Mouse (Mus musculus) kidney, embryonic 16.5 days (tissue): ENCODE measurements around the gene Abca5. TPM values are rescaled to one million over a fixed set of nuclear protein-coding genes. Genes with fewer than 3 reads are reported as not detected.

Source experiments
- ATAC-seq: fragments of 200-750 bp; cut with Nextera tagmentation; 2 replicates; pipeline ENCODE4 v1.8.0; 2017; ENCODE audit warnings: moderate TSS enrichment; ENCODE audit not compliant: low FRiP score, low TSS enrichment
- H3K27ac ChIP-seq: fragments of 300-500 bp; sonication (generic); 2 replicates; pipeline ENCODE4 v1.5.1; 2014; ENCODE audit warnings: low read length
- H3K27me3 ChIP-seq: fragments of 300-500 bp; sonication (generic); 2 replicates; pipeline ENCODE4 v1.6.1; 2014; ENCODE audit warnings: low read length, control low read depth, mixed read lengths; ENCODE audit not compliant: insufficient read depth
- H3K36me3 ChIP-seq: fragments of 300-500 bp; sonication (generic); 2 replicates; pipeline ENCODE4 v1.6.1; 2014; ENCODE audit warnings: low read length, control low read depth, mixed read lengths; ENCODE audit not compliant: insufficient read depth
- H3K4me1 ChIP-seq: fragments of 300-500 bp; sonication (generic); 2 replicates; pipeline ENCODE4 v1.6.1; 2014; ENCODE audit warnings: low read length, control low read depth, mixed read lengths; ENCODE audit not compliant: insufficient read depth
- H3K4me2 ChIP-seq: fragments of 300-500 bp; sonication (generic); replicated peaks from 2 replicates; pipeline ENCODE4 v1.6.1; 2014; ENCODE audit warnings: low read depth, low read length
- H3K4me3 ChIP-seq: fragments of 300-500 bp; sonication (generic); 2 replicates; pipeline ENCODE4 v1.5.1; 2014; ENCODE audit warnings: mild to moderate bottlenecking, low read length
- H3K9ac ChIP-seq: fragments of 300-500 bp; sonication (generic); replicated peaks from 2 replicates; pipeline ENCODE4 v1.6.1; 2014; ENCODE audit warnings: low read length
- H3K9me3 ChIP-seq: fragments of 300-500 bp; sonication (generic); 2 replicates; pipeline ENCODE4 v1.6.1; 2016; ENCODE audit warnings: low read length, control low read depth
- WGBS: fragments of 180-500 bp; shearing (Covaris S2); extraction: QIAGEN DNeasy Blood & Tissue Kit; methylation state at CpG from one replicate; pipeline ENCODE4 v1.1.7; 2014; 5-methylcytosine and 5-hydroxymethylcytosine counted together
- polyA plus RNA-seq: library from polyadenylated mRNA; unstranded; fragments of >200 nt; fragmentation: Nextera tagmentation; extraction: Ambion mirVana; gene quantifications from 2 replicates; pipeline ENCODE4 v1.2.1, GENCODE M21; 2015

The Abca5 gene
- polyA plus RNA-seq, 1 experiment from 2014 or later: 3.3 TPM

DNA sequence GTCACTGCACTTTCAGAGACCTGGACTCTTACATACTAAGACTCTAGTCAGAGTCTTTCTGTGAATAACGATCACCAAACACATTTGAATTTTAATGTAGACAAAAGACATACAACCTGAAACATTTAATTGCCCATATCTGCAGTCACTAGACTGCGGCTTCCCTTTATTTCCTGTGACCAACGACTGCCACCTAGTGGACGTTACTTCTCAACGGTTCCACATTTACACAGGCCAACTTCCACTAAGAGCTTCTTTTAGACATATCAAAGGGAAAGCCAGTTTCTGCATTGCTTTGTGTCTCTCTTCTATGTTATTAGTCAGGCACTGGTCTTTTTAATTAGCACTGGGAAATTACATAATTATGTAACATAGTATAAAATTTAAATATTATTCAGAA is 65.8 kb downstream of the Abca5 start:
- no peak overlapping the region for H3K27ac ChIP-seq
- H3K4me2 ChIP-seq: no peak overlapping the region
- 6% methylated on average over 5 of the region's 5 CpGs for WGBS
- H3K4me1 ChIP-seq: no peaks in the 10 kb centered on the region
- no peaks in the 10 kb centered on the region for H3K36me3 ChIP-seq
- ATAC-seq: peak; percentile 70; the same call in 1 of the 2 replicates
- H3K4me3 ChIP-seq: no peak overlapping the region
- H3K9me3 ChIP-seq: no peaks in the 10 kb centered on the region
- no peaks in the 10 kb centered on the region for H3K27me3 ChIP-seq
- H3K9ac ChIP-seq: no peak overlapping the region

DNA sequence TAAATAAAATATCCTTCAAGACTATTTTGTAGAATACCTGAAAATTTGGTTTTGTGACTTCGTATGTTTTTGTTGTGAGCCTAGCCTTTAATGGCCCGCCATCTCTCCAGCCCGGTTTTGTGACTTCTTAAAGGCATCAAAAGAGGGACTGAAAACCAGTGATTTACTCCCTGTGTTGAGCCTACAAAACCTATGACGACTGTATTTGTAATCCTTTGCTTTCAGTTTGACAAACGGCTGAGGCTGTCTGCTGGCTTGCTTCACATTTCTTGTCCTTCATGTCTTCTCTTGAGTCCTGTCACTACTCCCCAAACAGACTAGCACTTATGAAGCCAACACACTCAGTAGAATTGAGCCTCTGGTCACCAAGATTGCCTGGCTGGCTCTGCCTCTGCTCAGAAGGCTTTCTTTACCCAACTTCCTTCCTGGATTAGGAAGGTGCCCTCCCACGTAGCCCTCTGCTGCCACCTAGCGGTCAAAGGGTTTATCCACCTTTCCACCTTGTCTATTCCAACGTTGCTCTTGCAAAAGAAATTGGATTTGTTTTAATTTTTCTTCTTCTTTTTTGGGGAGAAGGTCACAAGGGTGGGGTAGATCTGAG is 69.2 kb downstream of the Abca5 start:
- Histone ChIP-seq H3K9ac (peak overlapping the region; percentile 37; the same call in 1 of the 2 replicates), H3K4me2 (peak overlapping the region; percentile 20; the same call in 1 of the 2 replicates), H3K36me3 (no peaks in the 10 kb centered on the region), H3K4me3 (no peak overlapping the region), H3K27me3 (no peaks in the 10 kb centered on the region), H3K4me1 (no peaks in the 10 kb centered on the region), H3K9me3 (no peaks in the 10 kb centered on the region), H3K27ac (no peak overlapping the region)
- 37% methylated on average over 8 of the region's 8 CpGs for WGBS
- ATAC-seq: peak; percentile 70

DNA sequence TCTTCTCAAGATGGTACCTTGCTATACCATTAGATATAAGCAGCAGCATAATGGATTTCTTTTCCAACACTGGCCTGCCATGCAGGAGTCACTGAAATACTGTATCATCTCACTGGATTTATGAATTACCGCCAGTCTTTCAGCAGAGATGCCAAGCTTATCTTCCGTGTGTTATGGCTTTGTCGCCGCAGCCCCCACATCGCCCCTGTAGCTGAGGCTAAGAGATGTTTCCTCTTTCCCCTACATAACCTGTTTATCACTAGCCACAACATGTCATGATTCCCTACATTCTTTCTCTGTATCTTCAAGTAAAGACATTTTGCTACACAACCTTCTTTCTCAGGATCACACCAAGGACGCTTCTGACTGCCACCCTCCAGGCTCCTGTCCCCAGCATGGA is 70.3 kb downstream of the Abca5 start:
- H3K9ac ChIP-seq: no peak overlapping the region
- no peak for ATAC-seq
- no peak overlapping the region for H3K4me3 ChIP-seq
- H3K27ac ChIP-seq: no peak overlapping the region
- H3K36me3 ChIP-seq: no peaks in the 10 kb centered on the region
- no peaks in the 10 kb centered on the region for H3K4me1 ChIP-seq
- H3K27me3 ChIP-seq: no peaks in the 10 kb centered on the region
- H3K9me3 ChIP-seq: no peaks in the 10 kb centered on the region
- 89% methylated on average over 6 of the region's 6 CpGs for WGBS
- H3K4me2 ChIP-seq: no peak overlapping the region

DNA sequence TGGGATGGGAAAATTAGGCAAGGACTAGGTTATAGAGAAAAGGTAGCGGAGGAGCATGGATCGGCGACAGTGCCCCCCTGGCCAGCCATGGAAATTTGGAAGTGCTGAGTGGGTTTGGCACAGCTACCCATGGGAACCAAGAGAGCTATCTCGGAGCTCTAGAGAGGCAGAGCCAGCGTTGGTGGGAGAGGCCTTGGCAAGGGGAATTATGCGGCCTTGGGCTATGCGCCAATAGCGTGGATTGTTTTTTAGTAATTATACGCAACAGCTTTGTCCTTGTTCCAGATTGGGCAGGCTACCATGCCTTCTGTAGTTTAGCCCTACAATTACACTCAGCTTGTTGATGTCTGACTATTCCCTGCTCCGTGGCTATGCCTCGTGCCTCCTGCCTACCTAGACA is 70.8 kb downstream of the Abca5 start:
- Histone ChIP-seq H3K9me3 (no peaks in the 10 kb centered on the region), H3K4me1 (no peaks in the 10 kb centered on the region), H3K27ac (no peak overlapping the region), H3K27me3 (no peaks in the 10 kb centered on the region), H3K4me3 (no peak overlapping the region), H3K4me2 (no peak overlapping the region), H3K36me3 (no peaks in the 10 kb centered on the region), H3K9ac (no peak overlapping the region)
- no peak for ATAC-seq
- 89% methylated on average over 11 of the region's 11 CpGs for WGBS

DNA sequence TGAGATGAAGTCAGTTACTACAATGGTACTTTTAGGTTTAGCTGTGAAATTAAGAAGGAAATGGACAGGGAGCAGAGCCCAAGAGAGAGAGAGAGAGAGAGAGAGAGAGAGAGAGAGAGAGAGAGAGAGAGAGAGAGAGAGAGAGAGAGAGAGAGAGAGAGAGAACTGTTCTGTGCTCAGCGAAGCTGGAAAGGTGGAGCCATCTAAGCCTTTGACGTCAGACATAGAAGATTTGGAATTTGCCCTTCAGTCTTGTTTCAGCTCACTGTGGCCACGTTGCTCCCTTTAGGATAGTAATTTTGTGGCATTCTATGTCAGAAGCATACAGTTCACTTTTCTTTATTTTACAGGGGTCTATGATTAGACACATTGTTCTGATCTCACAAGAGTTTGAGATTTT is 75.6 kb downstream of the Abca5 start:
- H3K9me3 ChIP-seq: peaks cover 5% of the 10 kb centered on the region
- no peaks in the 10 kb centered on the region for H3K27me3 ChIP-seq
- H3K36me3 ChIP-seq: no peaks in the 10 kb centered on the region
- H3K4me1 ChIP-seq: no peaks in the 10 kb centered on the region
- 82% methylated on average over 3 of the region's 3 CpGs for WGBS
- ATAC-seq: no peak
- H3K4me3 ChIP-seq: no peak overlapping the region
- H3K4me2 ChIP-seq: no peak overlapping the region
- H3K9ac ChIP-seq: no peak overlapping the region
- H3K27ac ChIP-seq: no peak overlapping the region

DNA sequence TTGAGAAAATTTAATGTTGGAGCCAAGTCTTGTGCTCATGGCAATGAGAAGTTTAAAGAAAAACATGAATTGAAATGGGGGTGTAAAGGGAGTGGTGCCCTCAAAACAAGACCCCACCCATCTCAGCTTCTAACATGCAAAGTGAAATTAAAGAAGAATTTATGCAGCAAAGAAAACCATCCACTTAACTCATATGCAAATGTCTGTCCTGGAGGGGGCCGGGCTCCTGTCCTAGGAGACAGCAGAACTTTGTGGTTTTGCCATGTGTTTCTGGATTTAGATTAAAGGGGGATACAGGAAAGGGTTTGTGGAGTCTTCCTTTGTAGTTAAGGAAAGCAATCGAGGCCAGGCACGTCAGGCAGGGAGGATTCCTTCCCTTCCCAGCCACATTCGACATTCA is 79.6 kb downstream of the Abca5 start:
- Histone ChIP-seq H3K4me1 (no peaks in the 10 kb centered on the region), H3K4me3 (no peak overlapping the region), H3K27ac (no peak overlapping the region), H3K9me3 (peaks cover 5% of the 10 kb centered on the region), H3K27me3 (no peaks in the 10 kb centered on the region), H3K9ac (no peak overlapping the region), H3K36me3 (no peaks in the 10 kb centered on the region), H3K4me2 (no peak overlapping the region)
- 74% methylated on average over 4 of the region's 4 CpGs for WGBS
- no peak for ATAC-seq

DNA sequence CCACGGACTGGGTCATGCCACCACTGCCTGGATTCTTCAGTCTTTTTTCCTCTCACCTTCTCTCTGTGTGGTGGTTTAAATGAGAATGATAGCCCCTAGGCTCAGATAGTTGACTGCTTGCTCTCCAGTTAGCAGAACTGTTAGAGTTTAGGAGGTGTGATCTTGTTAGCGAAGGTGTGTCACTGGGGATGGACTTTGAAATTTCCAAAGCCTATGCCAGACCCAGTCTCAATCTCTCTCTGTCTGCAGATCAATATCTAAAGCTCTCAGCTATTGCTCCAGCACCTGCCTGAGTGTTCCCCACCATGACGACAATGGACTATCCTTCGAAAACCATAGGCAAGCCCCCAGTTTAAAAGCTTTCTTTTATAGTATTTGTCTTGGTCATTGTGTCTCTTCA is 80.5 kb downstream of the Abca5 start:
- Histone ChIP-seq H3K27ac (no peak overlapping the region), H3K9me3 (peaks cover 5% of the 10 kb centered on the region), H3K4me2 (no peak overlapping the region), H3K4me3 (no peak overlapping the region), H3K36me3 (no peaks in the 10 kb centered on the region), H3K9ac (no peak overlapping the region), H3K4me1 (no peaks in the 10 kb centered on the region), H3K27me3 (no peaks in the 10 kb centered on the region)
- 90% methylated on average over 4 of the region's 4 CpGs for WGBS
- no peak for ATAC-seq

DNA sequence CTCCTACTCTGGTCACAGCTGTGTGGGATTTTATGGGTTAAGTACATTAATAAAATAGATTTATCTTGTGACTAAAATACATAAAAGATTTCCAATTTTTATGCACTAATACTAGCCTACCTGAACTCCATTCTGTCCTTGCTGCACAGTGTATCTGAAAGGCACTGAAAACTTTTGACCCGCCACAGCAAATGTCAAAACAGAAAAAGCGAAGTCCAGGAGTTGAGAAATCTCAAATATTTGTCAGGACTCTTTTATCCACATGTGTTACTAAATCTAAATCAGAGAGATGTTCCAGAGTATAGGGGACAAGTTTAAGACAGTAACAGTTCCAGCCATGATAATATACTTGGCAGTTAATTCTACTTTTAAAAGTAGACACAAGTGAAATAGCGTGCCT is 85.3 kb downstream of the Abca5 start:
- ATAC-seq: no peak
- no peaks in the 10 kb centered on the region for H3K9me3 ChIP-seq
- WGBS: 67% methylated on average over 3 of the region's 3 CpGs
- H3K4me2 ChIP-seq: no peak overlapping the region
- no peaks in the 10 kb centered on the region for H3K36me3 ChIP-seq
- no peak overlapping the region for H3K9ac ChIP-seq
- no peaks in the 10 kb centered on the region for H3K4me1 ChIP-seq
- H3K27me3 ChIP-seq: no peaks in the 10 kb centered on the region
- H3K27ac ChIP-seq: no peak overlapping the region
- H3K4me3 ChIP-seq: no peak overlapping the region

DNA sequence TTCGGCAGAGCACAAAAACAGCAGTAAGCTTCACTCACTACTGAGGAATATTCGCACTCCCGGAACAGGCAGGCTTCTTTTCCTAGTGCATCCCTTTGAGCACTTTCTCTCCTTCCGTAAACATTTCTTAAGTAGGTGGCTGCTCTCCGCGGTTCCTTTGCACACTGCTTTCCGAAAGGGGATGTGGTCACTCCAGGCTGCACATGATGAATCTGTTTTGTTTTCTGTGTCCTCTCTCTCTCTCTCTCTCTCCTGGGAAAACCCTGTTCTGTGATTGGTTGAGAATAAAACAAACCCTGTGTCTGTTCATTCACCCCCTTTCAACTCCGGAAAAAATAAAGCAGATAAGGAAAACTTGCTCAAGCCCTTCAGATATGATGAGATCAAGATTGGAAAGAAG is 86.0 kb downstream of the Abca5 start, which contains the start of gene Abca6:
TSS of gene Abca6 (minus strand) at position 243 of the 400 bp plus-strand sequence.
- H3K4me1 ChIP-seq: no peaks in the 10 kb centered on the region
- H3K27me3 ChIP-seq: no peaks in the 10 kb centered on the region
- H3K9me3 ChIP-seq: no peaks in the 10 kb centered on the region
- no peaks in the 10 kb centered on the region for H3K36me3 ChIP-seq
- WGBS: 14% methylated on average over 8 of the region's 8 CpGs
- H3K4me2 ChIP-seq: peak within 1 kb of the TSS; percentile 35
- H3K27ac ChIP-seq: no peak within 1 kb of the TSS
- H3K4me3 ChIP-seq: peak within 1 kb of the TSS; percentile 18
- 0 out of 2 replicates have a peak, but pooled peaks have one; percentile 31 for ATAC-seq
- no peak within 1 kb of the TSS; the same call in 1 of the 2 replicates for H3K9ac ChIP-seq

DNA sequence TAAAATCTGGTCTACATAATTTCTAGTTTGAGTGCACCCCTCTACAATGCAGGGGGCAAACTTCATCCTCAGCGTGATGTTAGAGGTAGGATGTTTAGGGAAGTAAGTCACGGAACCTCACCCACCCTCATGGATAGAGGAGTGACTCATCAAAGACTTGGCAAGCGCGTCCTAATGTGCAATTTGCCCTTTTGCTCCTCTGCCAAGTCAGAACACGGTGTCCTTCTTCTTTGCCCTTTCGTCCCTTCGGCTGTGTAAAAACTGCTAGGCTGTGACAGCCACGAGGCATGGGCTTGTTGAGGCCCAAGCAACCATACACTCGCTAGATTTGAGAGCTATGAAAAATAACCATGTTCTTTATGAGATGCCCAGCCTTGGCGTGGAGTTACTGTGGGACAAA is 92.8 kb downstream of the Abca5 start:
- no peaks in the 10 kb centered on the region for H3K4me1 ChIP-seq
- H3K4me3 ChIP-seq: no peak overlapping the region
- 77% methylated on average over 10 of the region's 10 CpGs for WGBS
- no peak overlapping the region for H3K27ac ChIP-seq
- H3K36me3 ChIP-seq: no peaks in the 10 kb centered on the region
- no peaks in the 10 kb centered on the region for H3K9me3 ChIP-seq
- no peaks in the 10 kb centered on the region for H3K27me3 ChIP-seq
- no peak overlapping the region for H3K4me2 ChIP-seq
- ATAC-seq: no peak
- H3K9ac ChIP-seq: no peak overlapping the region
